Mouse (Mus musculus) neural tube, embryonic 13.5 days (tissue): ENCODE data around the gene Cpsf2. TPM values are rescaled to one million over a fixed set of nuclear protein-coding genes. Genes with fewer than 3 reads are reported as not detected.
A peak's percentile ranks its signal among the peaks of the same experiment; 100 is the strongest.

Experiments
- ATAC-seq: fragments of 200-750 bp; cut with Nextera tagmentation; 2 replicates; pipeline ENCODE4 v1.8.0; 2017; ENCODE audit warnings: low read depth, mild to moderate bottlenecking, moderate TSS enrichment, moderate library complexity
- H3K27ac ChIP-seq: fragments of 300-500 bp; sonication (generic); replicated peaks from 2 replicates; pipeline ENCODE4 v1.5.1; 2015; ENCODE audit warnings: moderate library complexity, mild to moderate bottlenecking, inconsistent platforms
- H3K27me3 ChIP-seq: fragments of 300-500 bp; sonication (generic); 2 replicates; pipeline ENCODE4 v1.6.1; 2015; ENCODE audit warnings: mild to moderate bottlenecking, inconsistent platforms
- H3K36me3 ChIP-seq: fragments of 300-500 bp; sonication (generic); 2 replicates; pipeline ENCODE4 v1.6.1; 2015; ENCODE audit warnings: mild to moderate bottlenecking, inconsistent platforms
- H3K4me1 ChIP-seq: fragments of 300-500 bp; sonication (generic); replicated peaks from 2 replicates; pipeline ENCODE4 v1.6.1; 2015; ENCODE audit warnings: inconsistent platforms
- H3K4me2 ChIP-seq: fragments of 300-500 bp; sonication (generic); 2 replicates; pipeline ENCODE4 v1.6.1; 2015; ENCODE audit warnings: inconsistent platforms, mild to moderate bottlenecking, moderate library complexity
- H3K4me3 ChIP-seq: fragments of 300-500 bp; sonication (generic); 2 replicates; pipeline ENCODE4 v1.5.1; 2015; ENCODE audit warnings: mild to moderate bottlenecking, inconsistent platforms
- H3K9ac ChIP-seq: fragments of 300-500 bp; sonication (generic); 2 replicates; pipeline ENCODE4 v1.6.1; 2015; ENCODE audit warnings: moderate library complexity, mild to moderate bottlenecking, inconsistent platforms
- H3K9me3 ChIP-seq: fragments of 300-500 bp; sonication (generic); 2 replicates; pipeline ENCODE4 v1.6.1; 2016; ENCODE audit warnings: inconsistent platforms
- WGBS: fragments of 180-500 bp; shearing (Covaris S2); methylation state at CpG from one replicate; pipeline ENCODE4 v1.1.7; 2015; 5-methylcytosine and 5-hydroxymethylcytosine counted together
- polyA plus RNA-seq: library from polyadenylated mRNA; unstranded; fragments of >200 nt; fragmentation: Nextera tagmentation; extraction: Ambion mirVana; gene quantifications from 2 replicates; pipeline ENCODE4 v1.2.1, GENCODE M21; 2015

Gene Cpsf2
- polyA plus RNA-seq, 1 experiment from 2014 or later, result 32.0 TPM

GRCm38 (mm10) chr12:101985110-101985509, 9.3 kb downstream of the Cpsf2 start:
- ATAC-seq, result no peak
- 68% methylated on average over 3 of the region's 3 CpGs for WGBS
- Histone ChIP-seq H3K9me3 (no peaks in the 10 kb centered on the region), H3K27ac (no peak overlapping the region), H3K4me3 (no peak overlapping the region), H3K4me2 (no peak overlapping the region), H3K27me3 (no peaks in the 10 kb centered on the region), H3K9ac (no peak overlapping the region), H3K4me1 (no peaks in the 10 kb centered on the region), H3K36me3 (peaks cover 78% of the 10 kb centered on the region)

- no peak overlapping the region for H3K4me3 ChIP-seq
- H3K36me3 ChIP-seq, result peaks cover 90% of the 10 kb centered on the region
- 92% methylated on average over 6 of the region's 6 CpGs for WGBS
- no peaks in the 10 kb centered on the region for H3K4me1 ChIP-seq
- no peaks in the 10 kb centered on the region for H3K9me3 ChIP-seq
- no peak overlapping the region for H3K9ac ChIP-seq
- ATAC-seq, result no peak
- no peak overlapping the region for H3K4me2 ChIP-seq
- H3K27ac ChIP-seq, result no peak overlapping the region
- H3K27me3 ChIP-seq, result no peaks in the 10 kb centered on the region
Measured at GRCm38 (mm10) chr12:101987659-101988058, 11.9 kb downstream of the Cpsf2 start.

GRCm38 (mm10) chr12:101994576-101995467, 19.0 kb downstream of the Cpsf2 start:
- ATAC-seq, result no peak
- H3K27ac ChIP-seq, result no peak overlapping the region
- H3K9me3 ChIP-seq, result no peaks in the 10 kb centered on the region
- peaks cover 82% of the 10 kb centered on the region for H3K36me3 ChIP-seq
- H3K4me1 ChIP-seq, result no peaks in the 10 kb centered on the region
- H3K4me3 ChIP-seq, result no peak overlapping the region
- H3K9ac ChIP-seq, result no peak overlapping the region
- no peak overlapping the region for H3K4me2 ChIP-seq
- no peaks in the 10 kb centered on the region for H3K27me3 ChIP-seq
- WGBS, result 96% methylated on average over 8 of the region's 8 CpGs

- WGBS, result 96% methylated on average over 5 of the region's 5 CpGs
- no peak overlapping the region for H3K27ac ChIP-seq
- ATAC-seq, result no peak
- H3K9ac ChIP-seq, result no peak overlapping the region
- H3K9me3 ChIP-seq, result no peaks in the 10 kb centered on the region
- H3K27me3 ChIP-seq, result no peaks in the 10 kb centered on the region
- peaks cover 87% of the 10 kb centered on the region for H3K36me3 ChIP-seq
- H3K4me1 ChIP-seq, result no peaks in the 10 kb centered on the region
- H3K4me2 ChIP-seq, result no peak overlapping the region
- H3K4me3 ChIP-seq, result no peak overlapping the region
Measured at GRCm38 (mm10) chr12:101998929-101999328, 23.1 kb downstream of the Cpsf2 start.

GRCm38 (mm10) chr12:102000785-102001184, 25.0 kb downstream of the Cpsf2 start:
- no peak for ATAC-seq
- Histone ChIP-seq H3K9me3 (no peaks in the 10 kb centered on the region), H3K9ac (no peak overlapping the region), H3K36me3 (peaks cover 91% of the 10 kb centered on the region), H3K4me2 (no peak overlapping the region), H3K27ac (no peak overlapping the region), H3K4me3 (no peak overlapping the region), H3K4me1 (no peaks in the 10 kb centered on the region), H3K27me3 (no peaks in the 10 kb centered on the region)
- 93% methylated on average over 11 of the region's 11 CpGs for WGBS

- Histone ChIP-seq H3K4me3 (no peak overlapping the region), H3K9me3 (no peaks in the 10 kb centered on the region), H3K4me1 (no peaks in the 10 kb centered on the region), H3K27me3 (no peaks in the 10 kb centered on the region), H3K9ac (no peak overlapping the region), H3K4me2 (no peak overlapping the region), H3K27ac (no peak overlapping the region), H3K36me3 (peaks cover 24% of the 10 kb centered on the region)
- 88% methylated on average over 16 of the region's 16 CpGs for WGBS
- no peak for ATAC-seq
Measured at GRCm38 (mm10) chr12:102008111-102008977, 32.6 kb downstream of the Cpsf2 start.

- WGBS, result 93% methylated on average over 6 of the region's 6 CpGs
- ATAC-seq, result no peak
- no peaks in the 10 kb centered on the region for H3K4me1 ChIP-seq
Measured at GRCm38 (mm10) chr12:102009551-102009950, 33.8 kb downstream of the Cpsf2 start.

GRCm38 (mm10) chr12:102014411-102014810, 38.6 kb downstream of the Cpsf2 start:
- H3K27me3 ChIP-seq, result no peaks in the 10 kb centered on the region
- no peaks in the 10 kb centered on the region for H3K36me3 ChIP-seq
- H3K27ac ChIP-seq, result no peak overlapping the region
- H3K4me1 ChIP-seq, result no peaks in the 10 kb centered on the region
- WGBS, result 65% methylated on average over 5 of the region's 5 CpGs
- no peaks in the 10 kb centered on the region for H3K9me3 ChIP-seq
- no peak overlapping the region for H3K9ac ChIP-seq
- no peak overlapping the region for H3K4me3 ChIP-seq
- no peak overlapping the region for H3K4me2 ChIP-seq
- ATAC-seq, result no peak

More at GRCm38 (mm10) chr12:102009551-102009950, 33.8 kb downstream of the Cpsf2 start:
- H3K27me3 ChIP-seq, result no peaks in the 10 kb centered on the region
- no peak overlapping the region for H3K4me3 ChIP-seq
- H3K27ac ChIP-seq, result no peak overlapping the region
- H3K9me3 ChIP-seq, result no peaks in the 10 kb centered on the region
- peaks cover 13% of the 10 kb centered on the region for H3K36me3 ChIP-seq
- H3K9ac ChIP-seq, result no peak overlapping the region
- H3K4me2 ChIP-seq, result no peak overlapping the region

GRCm38 (mm10) chr12:102015127-102015526, 39.3 kb downstream of the Cpsf2 start:
- H3K4me3 ChIP-seq, result no peak overlapping the region

GRCm38 (mm10) chr12:102021923-102022322, 46.1 kb downstream of the Cpsf2 start:
- H3K27me3 ChIP-seq, result no peaks in the 10 kb centered on the region
- 86% methylated on average over 6 of the region's 6 CpGs for WGBS
- no peak overlapping the region for H3K9ac ChIP-seq
- H3K4me1 ChIP-seq, result no peaks in the 10 kb centered on the region; the same call in 1 of the 2 replicates
- H3K4me2 ChIP-seq, result no peak overlapping the region
- H3K27ac ChIP-seq, result no peak overlapping the region
- no peaks in the 10 kb centered on the region for H3K36me3 ChIP-seq
- H3K9me3 ChIP-seq, result no peaks in the 10 kb centered on the region
- no peak overlapping the region for H3K4me3 ChIP-seq
- no peak for ATAC-seq

More at GRCm38 (mm10) chr12:102015127-102015526, 39.3 kb downstream of the Cpsf2 start:
- Histone ChIP-seq H3K27ac (no peak overlapping the region), H3K27me3 (no peaks in the 10 kb centered on the region), H3K9ac (no peak overlapping the region), H3K4me1 (no peaks in the 10 kb centered on the region), H3K9me3 (no peaks in the 10 kb centered on the region), H3K36me3 (no peaks in the 10 kb centered on the region), H3K4me2 (no peak overlapping the region)
- WGBS, result 90% methylated on average over 6 of the region's 6 CpGs
- no peak for ATAC-seq

- H3K27me3 ChIP-seq, result no peaks in the 10 kb centered on the region
- H3K4me2 ChIP-seq, result no peak overlapping the region
- H3K9ac ChIP-seq, result no peak overlapping the region
- no peak overlapping the region for H3K27ac ChIP-seq
- no peaks in the 10 kb centered on the region for H3K36me3 ChIP-seq
- ATAC-seq, result no peak
- H3K4me3 ChIP-seq, result no peak overlapping the region
- peaks cover 7% of the 10 kb centered on the region; the same call in 1 of the 2 replicates for H3K4me1 ChIP-seq
- WGBS, result 51% methylated on average over 7 of the region's 7 CpGs
- H3K9me3 ChIP-seq, result no peaks in the 10 kb centered on the region
Measured at GRCm38 (mm10) chr12:102029184-102029583, 53.4 kb downstream of the Cpsf2 start.

- no peaks in the 10 kb centered on the region for H3K27me3 ChIP-seq
- peak; percentile 50; the same call in 1 of the 2 replicates for ATAC-seq
- H3K27ac ChIP-seq, result no peak overlapping the region; the same call in 1 of the 2 replicates
- 38% methylated on average over 4 of the region's 4 CpGs for WGBS
- peaks cover 7% of the 10 kb centered on the region; the same call in 1 of the 2 replicates for H3K4me1 ChIP-seq
- no peak overlapping the region for H3K9ac ChIP-seq
- no peak overlapping the region for H3K4me2 ChIP-seq
- H3K36me3 ChIP-seq, result no peaks in the 10 kb centered on the region
- H3K4me3 ChIP-seq, result no peak overlapping the region
- no peaks in the 10 kb centered on the region for H3K9me3 ChIP-seq
Measured at GRCm38 (mm10) chr12:102029892-102030446, 54.2 kb downstream of the Cpsf2 start.
